Comparison of ENCODE assay signal across 9 mouse cellular contexts in genomic region chr2:68350621-68351020, GRCm38 (mm10).
A peak's percentile ranks its signal among the peaks of the same experiment; 100 is the strongest.
DNase-seq lines count a peak whose midpoint lies in the region; ATAC-seq and TF ChIP-seq lines count a peak whose summit lies in the region.
"Had no signal": no experiment of that assay in that cellular context is flagged by ENCODE, and none has a peak within 500 bp of the region (broad histone marks: within the 10 kb centered on the region; RNA-seq: fewer than 3 reads in every experiment).

No protein-coding gene starts in this region.

- peak; percentile 74 for ATAC-seq in Patski
- no peak for ATAC-seq in hindbrain, embryonic 14.5 days (ENCODE audit: low FRiP score)

- peak; percentile 83 for TF ChIP-seq CTCF in heart, adult 2 months (IDR thresholded peaks at IDR 0.05)
- peak; percentile 87 for TF ChIP-seq CTCF in Patski (IDR thresholded peaks at IDR 0.05)

- H3K27me3 ChIP-seq in heart, adult 2 months (ENCODE audit: control insufficient read depth, insufficient read depth, low read length), result no peaks in the 10 kb centered on the region
- no peaks in the 10 kb centered on the region for H3K27me3 ChIP-seq in heart, embryonic 10.5 days (ENCODE audit: insufficient read depth, poor library complexity, severe bottlenecking)
- no peaks in the 10 kb centered on the region for H3K27me3 ChIP-seq in Patski
- H3K27me3 ChIP-seq in hindbrain, embryonic 14.5 days (ENCODE audit: control insufficient read depth, insufficient read depth, low read length), result no peaks in the 10 kb centered on the region
- no peaks in the 10 kb centered on the region for H3K27me3 ChIP-seq in midbrain, embryonic 10.5 days (ENCODE audit: low read depth, poor library complexity, severe bottlenecking)
- H3K27me3 ChIP-seq in splenic B cell, adult 2 months (ENCODE audit: control insufficient read depth, insufficient read depth, low read length, poor library complexity, severe bottlenecking), result no peaks in the 10 kb centered on the region
- H3K27me3 ChIP-seq: limb, embryonic 15.5 days had no signal

- peaks cover 1% of the 10 kb centered on the region; the same call in 1 of the 2 replicates for H3K4me1 ChIP-seq in heart, adult 2 months (ENCODE audit: control insufficient read depth, insufficient read depth, low read length)
- peaks cover 18% of the 10 kb centered on the region for H3K4me1 ChIP-seq in heart, embryonic 10.5 days
- peaks cover 6% of the 10 kb centered on the region for H3K4me1 ChIP-seq in hindbrain, embryonic 14.5 days (replicated peaks; ENCODE audit: control insufficient read depth, insufficient read depth, low read length)
- H3K4me1 ChIP-seq in midbrain, embryonic 10.5 days, result peaks cover 39% of the 10 kb centered on the region
- H3K4me1 ChIP-seq: limb, embryonic 15.5 days had no signal

- peak; percentile 50; the same call in 1 of the 2 replicates for TF ChIP-seq EP300 in heart, adult 2 months (IDR thresholded peaks at IDR 0.05; ENCODE audit: insufficient read depth, low read depth, low read length)

- H3K27ac ChIP-seq in heart, adult 2 months, result no peak overlapping the region
- no peak overlapping the region for H3K27ac ChIP-seq in heart, embryonic 10.5 days
- H3K27ac ChIP-seq in hindbrain, embryonic 14.5 days, result no peak overlapping the region
- no peak overlapping the region for H3K27ac ChIP-seq in midbrain, embryonic 10.5 days (replicated peaks)
- H3K27ac ChIP-seq: limb, embryonic 15.5 days had no signal

- no peak overlapping the region for H3K4me3 ChIP-seq in heart, adult 2 months
- no peak overlapping the region for H3K4me3 ChIP-seq in heart, embryonic 10.5 days
- no peak overlapping the region for H3K4me3 ChIP-seq in hindbrain, embryonic 14.5 days (replicated peaks; ENCODE audit: low read length)
- H3K4me3 ChIP-seq in midbrain, embryonic 10.5 days, result no peak overlapping the region
- H3K4me3 ChIP-seq: limb, embryonic 15.5 days had no signal

- in situ Hi-C loops in Patski (cut with MboI; ENCODE audit: low pct_unique_long_range_greater_than_20kb), result no loop called here

- no peaks in the 10 kb centered on the region for H3K79me2 ChIP-seq in heart, adult 2 months (replicated peaks; ENCODE audit: control insufficient read depth, insufficient read depth, low read length)

- 9% methylated on average over 6 of the region's 6 CpGs for WGBS in heart, adult 2 months
- 18% methylated on average over 6 of the region's 6 CpGs for WGBS in heart, embryonic 10.5 days
- 11% methylated on average over 6 of the region's 6 CpGs for WGBS in hindbrain, embryonic 14.5 days
- WGBS in midbrain, embryonic 10.5 days, result 11% methylated on average over 6 of the region's 6 CpGs

- DNase-seq in heart, adult 2 months, result no peak
- DNase-seq in heart, embryonic 10.5 days (ENCODE audit: low spot score), result no peak
- DNase-seq in Patski (ENCODE audit: low read depth, low spot score), result no peak
- peak; percentile 55 to 74 for DNase-seq in cerebellum, postnatal 36 days
- peak; percentile 88 for DNase-seq in hindbrain, embryonic 14.5 days (ENCODE audit: low spot score)
- peak; percentile 75 to 81 for DNase-seq in layer of hippocampus, postnatal 10 days (ENCODE audit: low spot score in 2 of 2)
- peak; percentile 45 for DNase-seq in midbrain, embryonic 10.5 days (ENCODE audit: low spot score)
- peak; percentile 17 for DNase-seq in splenic B cell, adult 2 months (ENCODE audit: low read depth, low spot score)

- no peak overlapping the region for H3K4me2 ChIP-seq in hindbrain, embryonic 14.5 days (replicated peaks)
- H3K4me2 ChIP-seq: limb, embryonic 15.5 days had no signal

- TF ChIP-seq POLR2A in heart, adult 2 months (IDR thresholded peaks at IDR 0.05; ENCODE audit: insufficient read depth, low read depth, low read length), result no peak

- CTCF ChIA-PET in Patski (lab: Charles Lee), result interaction anchor here (0.7 to 1.6 kb wide), 11 partner anchors 8 to 817 kb away, joined by 3 to 5 read pairs (median 3); no protein-coding TSS in a partner anchor

- POLR2A ChIA-PET in Patski (lab: Charles Lee), result interaction anchor here (0.5 kb wide), 1 partner anchor 261 kb away, joined by 3 read pairs; no protein-coding TSS in a partner anchor

- no peak overlapping the region for H3K9ac ChIP-seq in heart, adult 2 months (ENCODE audit: low read depth, low read length)
- H3K9ac ChIP-seq in hindbrain, embryonic 14.5 days, result no peak overlapping the region
- H3K9ac ChIP-seq: limb, embryonic 15.5 days had no signal

- intact Hi-C loops in heart, adult 2 months (cut with DNase I), result loop anchor here (2.0 kb wide), 1 partner anchor 130 kb away; no protein-coding TSS in a partner anchor

- H3K9me3 ChIP-seq in heart, embryonic 10.5 days, result no peaks in the 10 kb centered on the region
- H3K9me3 ChIP-seq in hindbrain, embryonic 14.5 days (ENCODE audit: control insufficient read depth, low read length), result no peaks in the 10 kb centered on the region
- H3K9me3 ChIP-seq in midbrain, embryonic 10.5 days (replicated peaks), result no peaks in the 10 kb centered on the region
- H3K9me3 ChIP-seq: limb, embryonic 15.5 days had no signal

- no peaks in the 10 kb centered on the region for H3K36me3 ChIP-seq in heart, adult 2 months (ENCODE audit: control insufficient read depth, insufficient read depth, low read length)
- H3K36me3 ChIP-seq in heart, embryonic 10.5 days, result peaks cover 30% of the 10 kb centered on the region
- peaks cover 8% of the 10 kb centered on the region; the same call in 1 of the 2 replicates for H3K36me3 ChIP-seq in hindbrain, embryonic 14.5 days (replicated peaks; ENCODE audit: control insufficient read depth, insufficient read depth)
- H3K36me3 ChIP-seq in midbrain, embryonic 10.5 days, result peaks cover 47% of the 10 kb centered on the region
- H3K36me3 ChIP-seq in splenic B cell, adult 2 months (ENCODE audit: control insufficient read depth, insufficient read depth, low read length, poor library complexity, severe bottlenecking), result no peaks in the 10 kb centered on the region
- H3K36me3 ChIP-seq: limb, embryonic 15.5 days had no signal

Comparison
In these comparisons a context has a peak if more than half of its experiments do, and no peak if none do; other contexts are left out.
1. DNase-seq: peak in cerebellum, postnatal 36 days (2 of 2), hindbrain, embryonic 14.5 days (single experiment), layer of hippocampus, postnatal 10 days (2 of 2), midbrain, embryonic 10.5 days (single experiment) and splenic B cell, adult 2 months (single experiment); none in heart, adult 2 months (0 of 2), heart, embryonic 10.5 days (single experiment) and Patski (single experiment).